Mouse (Mus musculus): ENCODE measurements around the gene Vmn1r219. TPM values are rescaled to one million over a fixed set of nuclear protein-coding genes. Genes with fewer than 3 reads are reported as not detected.
"Not testable (repeated sequence)": the region's sequence is repeated elsewhere in the genome, so short reads cannot be mapped to it uniquely, and the experiment has no call there.

Gene Vmn1r219
- polyA plus RNA-seq (2015; fragmentation: Nextera tagmentation; extraction: Ambion mirVana), result not detected in 2 replicates

GRCm38 (mm10) chr13:23159012-23159411 is at the start of gene Vmn1r219:
Vmn1r219 (plus strand) TSS chr13:23159312.
- H3K4me2 ChIP-seq (replicated peaks), result no peak within 1 kb of the TSS
- H3K36me3 ChIP-seq, result no peaks in the 10 kb centered on the region
- H3K27ac ChIP-seq (replicated peaks), result no peak within 1 kb of the TSS
- no peak within 1 kb of the TSS for H3K4me3 ChIP-seq (replicated peaks)
- no peaks in the 10 kb centered on the region for H3K4me1 ChIP-seq
- no peak for ATAC-seq (ENCODE audit: insufficient number of reproducible peaks, low FRiP score, low TSS enrichment, low read depth)
- 77% methylated on average over 4 of the region's 4 CpGs for WGBS
- H3K27me3 ChIP-seq, result no peaks in the 10 kb centered on the region
- no peaks in the 10 kb centered on the region for H3K9me3 ChIP-seq (replicated peaks)
- no peak within 1 kb of the TSS for H3K9ac ChIP-seq

DNA sequence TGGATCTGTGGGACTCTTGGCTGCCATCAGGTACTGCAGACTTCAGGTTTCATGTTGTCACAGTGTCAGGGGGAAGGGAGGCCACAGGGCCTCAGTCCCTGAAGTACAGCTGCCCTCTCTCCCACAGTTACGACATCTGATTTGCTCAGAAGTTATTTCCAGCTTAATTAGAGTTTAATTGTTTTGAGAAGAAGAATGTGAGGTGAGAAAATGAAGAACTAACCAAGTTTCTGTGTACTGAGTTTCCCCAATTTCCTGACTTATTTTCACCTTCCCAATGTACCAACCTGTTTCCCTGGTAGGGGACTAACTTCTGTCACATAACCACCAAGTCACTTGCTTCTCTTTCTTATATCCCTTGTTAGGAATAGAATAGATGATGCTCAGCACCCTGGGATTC is 41.0 kb upstream of the Vmn1r219 start, which contains the start of gene Vmn1r217:
Gene Vmn1r217, minus strand, starts transcription at position 101 of the 400 bp plus-strand sequence.
- H3K4me1 ChIP-seq; H3K36me3 ChIP-seq; H3K27me3 ChIP-seq; ATAC-seq (ENCODE audit: insufficient number of reproducible peaks, low FRiP score, low TSS enrichment, low read depth); H3K4me3 ChIP-seq (replicated peaks); H3K9me3 ChIP-seq (replicated peaks); H3K4me2 ChIP-seq (replicated peaks); H3K27ac ChIP-seq (replicated peaks); H3K9ac ChIP-seq: not testable (repeated sequence)
- WGBS, result 63% methylated on average over 1 of the region's 1 CpGs

GRCm38 (mm10) chr13:23120611-23121010 is 38.5 kb upstream of the Vmn1r219 start:
- H3K4me2 ChIP-seq (replicated peaks), result no peak overlapping the region
- 83% methylated on average over 2 of the region's 2 CpGs for WGBS
- H3K27me3 ChIP-seq, result no peaks in the 10 kb centered on the region
- H3K27ac ChIP-seq (replicated peaks), result no peak overlapping the region
- no peak overlapping the region for H3K4me3 ChIP-seq (replicated peaks)
- no peaks in the 10 kb centered on the region for H3K36me3 ChIP-seq
- no peaks in the 10 kb centered on the region for H3K4me1 ChIP-seq
- ATAC-seq (ENCODE audit: insufficient number of reproducible peaks, low FRiP score, low TSS enrichment, low read depth), result no peak
- no peaks in the 10 kb centered on the region for H3K9me3 ChIP-seq (replicated peaks)
- no peak overlapping the region for H3K9ac ChIP-seq

GRCm38 (mm10) chr13:23133099-23133498 is 26.0 kb upstream of the Vmn1r219 start, which contains the start of gene Vmn1r218:
Vmn1r218 (plus strand) TSS chr13:23133155.
- H3K4me2 ChIP-seq (replicated peaks), result no peak within 1 kb of the TSS
- no peak within 1 kb of the TSS for H3K27ac ChIP-seq (replicated peaks)
- H3K36me3 ChIP-seq, result no peaks in the 10 kb centered on the region
- H3K4me3 ChIP-seq (replicated peaks), result no peak within 1 kb of the TSS
- no peak within 1 kb of the TSS for H3K9ac ChIP-seq
- H3K27me3 ChIP-seq, result no peaks in the 10 kb centered on the region
- WGBS, result 62% methylated on average over 3 of the region's 3 CpGs
- ATAC-seq (ENCODE audit: insufficient number of reproducible peaks, low FRiP score, low TSS enrichment, low read depth), result no peak
- H3K9me3 ChIP-seq (replicated peaks), result no peaks in the 10 kb centered on the region
- no peaks in the 10 kb centered on the region for H3K4me1 ChIP-seq

DNA sequence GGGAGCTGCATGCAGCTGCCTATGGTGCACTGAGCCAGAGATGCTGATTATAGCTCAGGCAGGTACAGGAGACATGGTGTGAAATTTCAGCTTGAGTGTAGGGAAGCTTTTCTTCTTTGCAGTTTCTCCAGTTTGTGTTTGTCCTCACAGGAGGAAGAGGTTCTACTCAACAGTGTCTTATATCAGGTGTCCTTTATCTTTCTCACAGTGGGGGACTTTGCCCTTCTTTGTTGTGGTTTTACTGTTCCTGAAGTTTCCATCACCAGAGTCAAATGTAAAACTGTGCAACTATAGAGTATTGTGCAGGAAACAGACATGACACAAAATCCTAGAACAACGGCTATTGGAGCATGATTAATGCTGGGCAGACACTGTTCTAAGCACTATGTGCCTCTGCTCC is 25.6 kb upstream of the Vmn1r219 start:
- WGBS, result 65% methylated on average over 1 of the region's 1 CpGs
- H3K9me3 ChIP-seq (replicated peaks), result no peaks in the 10 kb centered on the region
- H3K27ac ChIP-seq (replicated peaks), result no peak overlapping the region

GRCm38 (mm10) chr13:23138880-23139279 is 20.2 kb upstream of the Vmn1r219 start:
- no peak overlapping the region for H3K4me3 ChIP-seq (replicated peaks)
- no peak for ATAC-seq (ENCODE audit: insufficient number of reproducible peaks, low FRiP score, low TSS enrichment, low read depth)
- no peaks in the 10 kb centered on the region for H3K36me3 ChIP-seq
- no peak overlapping the region for H3K4me2 ChIP-seq (replicated peaks)
- 74% methylated on average over 2 of the region's 2 CpGs for WGBS
- no peak overlapping the region for H3K9ac ChIP-seq
- H3K9me3 ChIP-seq (replicated peaks), result no peaks in the 10 kb centered on the region
- H3K4me1 ChIP-seq, result no peaks in the 10 kb centered on the region
- H3K27me3 ChIP-seq, result no peaks in the 10 kb centered on the region
- H3K27ac ChIP-seq (replicated peaks), result no peak overlapping the region

More for the DNA sequence above, 25.6 kb upstream of the Vmn1r219 start:
- Histone ChIP-seq H3K4me3 (replicated peaks) (no peak overlapping the region), H3K27me3 (no peaks in the 10 kb centered on the region), H3K9ac (no peak overlapping the region), H3K4me2 (replicated peaks) (no peak overlapping the region), H3K36me3 (no peaks in the 10 kb centered on the region), H3K4me1 (no peaks in the 10 kb centered on the region)
- ATAC-seq (ENCODE audit: insufficient number of reproducible peaks, low FRiP score, low TSS enrichment, low read depth), result no peak

GRCm38 (mm10) chr13:23157848-23158247 is 1.3 kb upstream of the Vmn1r219 start:
- no peak overlapping the region for H3K4me2 ChIP-seq (replicated peaks)
- no peak for ATAC-seq (ENCODE audit: insufficient number of reproducible peaks, low FRiP score, low TSS enrichment, low read depth)
- H3K4me3 ChIP-seq (replicated peaks), result no peak overlapping the region
- no peaks in the 10 kb centered on the region for H3K4me1 ChIP-seq
- no peak overlapping the region for H3K27ac ChIP-seq (replicated peaks)
- no peaks in the 10 kb centered on the region for H3K27me3 ChIP-seq
- 59% methylated on average over 3 of the region's 3 CpGs for WGBS
- no peaks in the 10 kb centered on the region for H3K9me3 ChIP-seq (replicated peaks)
- no peaks in the 10 kb centered on the region for H3K36me3 ChIP-seq
- no peak overlapping the region for H3K9ac ChIP-seq

DNA sequence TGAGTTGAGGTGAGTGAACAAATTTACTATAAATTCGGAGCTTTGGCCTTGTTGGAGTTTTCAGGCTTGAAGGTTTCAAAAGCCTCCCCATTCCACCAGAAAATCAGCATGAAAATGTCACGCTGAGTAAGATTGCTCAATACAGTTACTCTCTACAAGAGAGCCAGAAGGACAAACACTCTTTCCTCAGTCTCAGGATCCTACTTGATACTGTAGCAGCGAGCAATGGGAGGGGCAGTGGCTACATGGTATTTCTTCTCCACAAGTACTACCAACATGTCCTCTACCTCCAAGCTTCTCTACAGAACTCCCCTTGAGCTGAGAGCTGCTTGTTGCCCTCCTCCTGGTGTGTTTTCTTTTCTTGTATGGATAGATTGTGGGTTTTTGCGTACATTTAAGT is 7.4 kb downstream of the Vmn1r219 start:
- 76% methylated on average over 4 of the region's 4 CpGs for WGBS
- not testable (repeated sequence) for H3K36me3 ChIP-seq; H3K4me3 ChIP-seq (replicated peaks); H3K9me3 ChIP-seq (replicated peaks); H3K4me1 ChIP-seq; H3K4me2 ChIP-seq (replicated peaks); H3K27me3 ChIP-seq; H3K9ac ChIP-seq; H3K27ac ChIP-seq (replicated peaks); ATAC-seq (ENCODE audit: insufficient number of reproducible peaks, low FRiP score, low TSS enrichment, low read depth)

- Histone ChIP-seq H3K27ac (replicated peaks) (no peak within 1 kb of the TSS), H3K4me3 (replicated peaks) (no peak within 1 kb of the TSS), H3K27me3 (no peaks in the 10 kb centered on the region), H3K36me3 (no peaks in the 10 kb centered on the region), H3K9me3 (replicated peaks) (no peaks in the 10 kb centered on the region), H3K4me1 (no peaks in the 10 kb centered on the region), H3K9ac (no peak within 1 kb of the TSS), H3K4me2 (replicated peaks) (no peak within 1 kb of the TSS)
- 85% methylated on average over 2 of the region's 2 CpGs for WGBS
- no peak for ATAC-seq (ENCODE audit: insufficient number of reproducible peaks, low FRiP score, low TSS enrichment, low read depth)
These were observed 28.8 kb downstream of the Vmn1r219 start, which contains the start of gene Vmn1r220 for GRCm38 (mm10) chr13:23187875-23188274. Vmn1r220 (minus strand) TSS chr13:23187975.

DNA sequence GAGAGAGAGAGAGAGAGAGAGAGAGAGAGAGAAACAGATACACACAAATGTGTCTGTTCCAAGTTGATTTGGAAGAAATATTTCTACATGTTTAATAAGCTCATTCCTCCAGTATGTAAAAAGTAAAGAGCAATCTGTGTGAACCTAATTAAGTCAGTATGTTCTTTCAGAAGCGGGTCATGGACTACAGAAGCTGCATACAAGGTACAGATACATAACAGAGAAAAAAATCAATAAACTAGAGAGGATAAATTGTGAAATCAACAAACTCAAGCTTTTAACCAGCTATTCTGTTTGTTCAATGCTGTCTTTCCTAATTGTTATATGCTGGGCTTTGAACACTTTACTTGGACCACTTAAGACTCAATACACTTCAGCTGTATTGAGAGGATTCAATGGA is 44.8 kb downstream of the Vmn1r219 start:
- H3K4me2 ChIP-seq (replicated peaks); H3K9ac ChIP-seq; H3K4me1 ChIP-seq; H3K9me3 ChIP-seq (replicated peaks); H3K4me3 ChIP-seq (replicated peaks); H3K27ac ChIP-seq (replicated peaks); ATAC-seq (ENCODE audit: insufficient number of reproducible peaks, low FRiP score, low TSS enrichment, low read depth); H3K36me3 ChIP-seq; H3K27me3 ChIP-seq: not testable (repeated sequence)
- WGBS, result 62% methylated on average over 1 of the region's 1 CpGs

GRCm38 (mm10) chr13:23213827-23214226 is 54.7 kb downstream of the Vmn1r219 start, which contains the start of gene Vmn1r221:
Vmn1r221 (plus strand) TSS chr13:23214127.
- not testable (repeated sequence) for H3K36me3 ChIP-seq; H3K4me3 ChIP-seq (replicated peaks); H3K27me3 ChIP-seq; H3K9me3 ChIP-seq (replicated peaks); ATAC-seq (ENCODE audit: insufficient number of reproducible peaks, low FRiP score, low TSS enrichment, low read depth); H3K4me2 ChIP-seq (replicated peaks); H3K9ac ChIP-seq; H3K4me1 ChIP-seq; H3K27ac ChIP-seq (replicated peaks)
- 72% methylated on average over 2 of the region's 2 CpGs for WGBS

Data from embryonic facial prominence, embryonic 15.5 days (tissue).